Mouse (Mus musculus) retina, postnatal 7 days (tissue): Measurements from ENCODE around the gene Myb.

Experiments used
- DNase-seq: peaks from one replicate; pipeline ENCODE4 v3.0.0-alpha.2; 2012; ENCODE audit warnings: low read depth, low spot score

Gene Myb

DNA sequence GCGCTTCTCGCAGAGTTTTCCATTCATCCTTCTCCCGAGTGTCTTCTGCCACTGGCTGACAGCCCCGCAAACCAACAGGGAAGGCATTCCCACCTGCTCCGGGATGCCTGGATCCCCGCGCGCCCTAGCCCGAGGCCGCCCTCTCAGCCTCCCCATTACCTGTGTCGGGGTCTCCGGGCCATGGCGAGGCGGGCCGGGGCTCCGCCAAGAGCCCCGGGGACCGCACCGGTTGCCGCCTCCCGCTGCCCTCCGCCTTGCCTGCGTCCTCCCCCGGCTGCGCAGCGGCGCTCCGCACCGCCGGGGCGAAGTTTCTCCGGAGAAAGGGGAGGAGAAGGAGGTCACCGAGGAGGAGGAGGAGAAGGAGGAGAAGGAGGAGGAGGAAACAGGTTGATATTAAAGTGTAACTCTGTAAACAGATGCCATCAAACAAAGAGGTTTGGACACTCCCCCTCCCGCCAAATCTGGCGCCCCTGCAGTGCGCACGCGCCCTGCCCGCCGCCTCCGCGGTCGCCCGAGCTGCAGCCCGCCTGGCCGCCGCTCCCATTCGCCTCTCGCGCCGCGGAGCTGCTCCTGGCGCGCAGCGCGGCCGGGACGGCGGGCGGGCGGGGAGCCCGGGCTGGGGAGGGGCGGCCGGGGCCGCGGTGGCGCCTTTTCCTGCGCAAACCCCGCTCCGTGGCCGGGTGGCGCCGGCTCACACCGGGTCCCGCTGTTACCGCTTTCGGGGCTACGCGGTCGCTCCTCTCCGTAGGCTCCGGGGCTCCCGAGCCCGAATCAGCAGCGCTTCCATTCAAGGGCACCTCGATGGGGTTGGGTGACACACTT, at the start of gene Myb:
Gene Myb (minus strand): TSS at position 448 of the 822 bp plus-strand sequence.
- peak; percentile 54 for DNase-seq

- DNase-seq: no peak
These were observed 46.6 kb upstream of the Myb start for GRCm38 (mm10) chr10:21207378-21207777.

DNA sequence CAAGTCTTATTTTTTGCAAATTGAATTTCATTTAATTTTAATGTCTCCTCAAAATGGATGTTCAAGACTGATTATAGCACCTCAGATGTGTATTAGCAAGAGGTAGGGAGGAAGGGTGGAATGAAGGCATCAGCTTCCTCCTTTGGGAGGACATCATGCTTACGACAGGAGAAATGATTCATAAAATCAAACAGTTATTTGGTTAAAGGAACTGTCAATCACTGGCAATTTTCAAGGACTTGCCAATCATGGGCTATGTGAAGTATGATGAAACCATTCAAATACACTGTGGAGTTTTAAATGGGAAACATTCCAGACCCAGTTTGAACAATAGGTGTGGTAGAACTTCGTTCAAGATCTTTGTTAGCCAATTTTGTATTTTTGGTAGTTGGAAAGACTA, 45.4 kb upstream of the Myb start:
- no peak for DNase-seq

GRCm38 (mm10) chr10:21204496-21205085, 43.8 kb upstream of the Myb start:
- DNase-seq: no peak

DNA sequence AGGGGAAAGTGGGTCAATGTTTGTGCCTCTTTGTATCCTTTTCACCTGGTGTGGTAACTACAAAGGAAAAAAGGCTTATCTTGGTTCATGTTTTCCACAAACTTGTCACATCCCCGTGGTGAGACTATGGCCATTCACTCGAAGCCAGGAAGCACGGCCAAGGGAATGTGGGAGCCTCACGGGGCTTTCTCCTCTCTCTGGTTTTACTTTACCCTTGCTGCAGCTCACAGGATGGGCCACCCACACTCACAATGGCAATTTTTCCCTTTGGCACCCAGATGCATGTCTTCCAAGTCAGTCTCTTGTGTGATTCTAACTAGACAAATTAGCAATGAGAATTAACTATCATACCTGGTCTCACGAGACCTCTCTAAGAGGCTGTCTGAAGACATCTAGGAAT, 43.1 kb upstream of the Myb start:
- DNase-seq: no peak

DNA sequence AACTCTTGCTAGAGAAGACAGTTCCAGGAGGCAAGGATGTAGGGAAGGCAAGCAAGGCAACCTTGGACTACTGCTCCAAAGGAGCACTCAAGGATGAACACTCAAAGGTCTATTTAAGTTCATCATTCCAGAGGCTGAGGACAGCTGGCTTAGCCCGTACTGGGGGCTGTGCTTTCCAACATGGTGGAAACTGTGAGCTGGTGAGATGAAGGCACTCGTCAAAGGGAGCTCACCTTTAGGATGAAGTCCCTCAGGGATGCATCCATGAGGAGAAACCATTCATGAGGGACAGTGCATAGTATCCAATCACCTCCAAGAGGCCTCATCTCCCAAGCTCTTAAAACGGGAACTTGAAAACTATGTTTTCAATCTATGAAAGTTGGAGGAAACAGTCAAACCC, 42.7 kb upstream of the Myb start:
- no peak for DNase-seq

GRCm38 (mm10) chr10:21200761-21201160, 40.0 kb upstream of the Myb start:
- DNase-seq: no peak

DNA sequence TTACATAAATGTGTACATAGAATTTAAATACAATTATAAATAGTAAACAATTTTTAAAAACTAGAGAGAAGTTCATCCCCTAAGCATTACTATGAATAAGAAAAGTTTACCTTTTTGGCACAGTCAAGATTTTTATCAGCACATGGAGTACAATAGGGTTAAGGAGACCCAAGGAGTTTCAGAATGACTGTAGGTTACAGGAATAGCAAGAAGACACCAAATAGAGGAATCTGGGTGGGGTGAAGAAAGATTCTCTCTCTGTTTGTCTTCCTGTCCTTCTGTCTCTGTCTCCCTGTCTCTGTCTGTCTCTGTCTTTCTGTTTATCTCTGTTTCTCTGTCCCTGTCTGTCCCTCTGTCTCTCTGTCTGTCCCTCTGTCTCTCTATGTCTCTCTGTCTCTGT, 39.5 kb upstream of the Myb start:
- no peak for DNase-seq

GRCm38 (mm10) chr10:21196646-21197116, 35.9 kb upstream of the Myb start:
- no peak for DNase-seq

- DNase-seq: no peak
These were observed 34.8 kb upstream of the Myb start for GRCm38 (mm10) chr10:21195597-21195996.

DNA sequence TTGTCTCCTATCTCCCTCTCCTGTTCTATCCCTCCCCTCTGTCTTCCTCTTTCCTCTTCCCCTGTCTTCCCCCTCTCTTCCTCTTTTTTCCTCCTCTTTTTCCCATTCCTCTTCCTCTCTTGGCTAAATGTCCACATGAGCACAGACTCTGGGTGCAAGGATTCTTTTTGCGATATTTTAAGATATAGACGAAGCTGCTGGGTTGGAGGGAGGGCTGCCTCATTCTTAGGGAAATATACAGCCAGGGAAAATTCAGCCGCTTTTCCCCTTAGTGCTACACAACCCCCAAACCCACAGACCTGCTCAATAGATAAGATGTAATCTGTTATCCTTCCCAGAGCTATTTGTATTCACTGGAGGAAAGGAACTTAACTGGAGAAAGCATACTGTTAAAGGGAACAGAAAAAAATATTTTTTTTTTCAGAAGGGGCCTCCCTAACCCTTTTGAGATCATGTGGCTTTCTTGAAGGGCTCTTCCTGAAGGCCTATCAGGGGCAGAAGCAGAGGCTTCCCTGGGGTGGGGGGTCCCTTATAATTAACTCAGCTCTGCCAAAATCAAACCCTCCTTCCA, 33.2 kb upstream of the Myb start:
- no peak for DNase-seq

DNA sequence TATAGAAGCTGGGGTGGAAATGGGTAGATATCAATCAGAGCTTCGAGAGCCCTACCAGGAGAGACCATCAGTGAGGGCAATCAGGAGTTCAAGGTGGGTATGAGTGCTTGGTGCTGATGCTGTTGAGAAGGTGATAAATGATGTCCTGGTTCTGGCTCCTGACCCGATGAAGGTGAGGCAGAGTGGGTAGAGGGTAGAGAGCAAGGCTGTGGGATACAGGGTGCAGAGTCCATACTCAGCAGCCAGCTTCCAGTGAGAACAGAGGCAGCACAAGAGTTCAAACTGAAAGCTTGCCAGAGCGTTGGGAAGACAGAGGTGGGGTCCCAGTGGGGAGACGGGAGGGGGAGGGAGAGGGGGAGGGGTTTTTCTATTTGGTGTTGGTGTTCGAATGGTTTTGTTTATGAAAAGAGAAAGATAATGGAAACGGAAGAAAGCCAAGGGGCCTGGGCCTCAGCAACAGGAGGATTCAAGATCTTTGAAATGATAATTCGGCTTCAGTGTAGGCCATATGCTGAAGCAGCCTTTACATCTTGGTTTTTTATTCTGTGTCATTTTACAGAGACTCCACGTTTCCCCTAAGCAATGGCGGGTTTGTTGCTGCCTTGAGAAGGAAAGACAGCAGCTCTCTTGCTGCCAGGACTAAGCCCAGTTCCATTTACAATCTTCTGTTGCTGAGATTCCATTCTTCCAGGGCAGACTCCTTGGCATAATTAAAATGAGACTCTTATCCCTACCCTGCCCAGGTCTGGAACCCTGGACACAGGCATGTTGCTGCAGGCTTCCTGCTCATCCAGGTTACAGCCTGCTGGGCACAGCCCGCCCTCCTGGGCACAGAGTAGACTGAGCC, 32.5 kb upstream of the Myb start:
- DNase-seq: no peak

DNA sequence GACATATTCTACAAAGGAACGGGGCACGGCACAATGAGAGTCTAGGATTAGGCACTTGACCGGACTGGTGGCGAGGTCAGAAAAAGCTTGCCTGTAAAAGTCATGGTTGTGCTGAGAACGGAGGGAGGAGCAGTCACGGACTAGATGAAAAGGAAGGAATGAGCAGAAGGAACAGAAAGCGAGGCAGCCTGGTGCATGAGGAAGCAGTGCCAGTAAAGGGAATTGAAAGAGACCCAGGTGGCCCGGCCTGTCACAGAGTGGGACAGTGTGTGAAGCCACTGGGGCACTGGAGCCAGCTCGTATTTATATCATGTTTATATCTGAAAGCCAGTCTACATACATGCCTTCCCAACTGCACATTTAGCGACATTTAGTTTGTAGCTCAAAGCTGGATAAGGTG, 31.7 kb upstream of the Myb start:
- DNase-seq: no peak

DNA sequence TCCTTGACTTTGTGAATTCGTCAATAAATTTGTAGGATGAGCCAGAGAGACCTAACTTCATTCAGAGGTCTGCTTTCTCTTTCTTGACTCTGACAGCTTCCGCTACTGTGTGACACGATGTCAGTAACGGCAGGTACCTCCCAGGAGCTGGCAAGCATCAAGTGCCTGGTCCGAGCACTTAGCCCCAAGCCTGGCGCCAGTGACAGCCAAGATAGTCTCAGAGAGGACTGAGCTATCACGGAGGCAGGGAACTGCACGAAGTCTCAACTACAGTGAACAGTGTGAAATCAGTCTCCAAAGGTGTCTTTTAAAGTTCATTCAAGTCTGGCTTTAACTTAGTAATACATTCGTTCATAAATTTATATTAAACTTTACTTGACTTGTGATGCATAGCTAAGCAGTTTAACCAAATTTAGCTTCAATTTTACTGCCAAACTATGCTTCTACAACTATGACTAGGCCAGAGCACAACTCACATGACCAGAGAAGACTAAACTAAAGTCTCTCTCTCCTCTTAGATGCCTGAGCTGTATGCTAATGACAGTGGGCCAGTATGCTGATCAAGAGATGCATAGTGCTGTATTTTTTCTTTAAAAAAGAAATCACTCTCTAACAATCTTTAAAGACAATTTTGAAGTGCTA, 29.1 kb upstream of the Myb start:
- no peak for DNase-seq

GRCm38 (mm10) chr10:21189275-21189601, 28.5 kb upstream of the Myb start:
- no peak for DNase-seq

DNA sequence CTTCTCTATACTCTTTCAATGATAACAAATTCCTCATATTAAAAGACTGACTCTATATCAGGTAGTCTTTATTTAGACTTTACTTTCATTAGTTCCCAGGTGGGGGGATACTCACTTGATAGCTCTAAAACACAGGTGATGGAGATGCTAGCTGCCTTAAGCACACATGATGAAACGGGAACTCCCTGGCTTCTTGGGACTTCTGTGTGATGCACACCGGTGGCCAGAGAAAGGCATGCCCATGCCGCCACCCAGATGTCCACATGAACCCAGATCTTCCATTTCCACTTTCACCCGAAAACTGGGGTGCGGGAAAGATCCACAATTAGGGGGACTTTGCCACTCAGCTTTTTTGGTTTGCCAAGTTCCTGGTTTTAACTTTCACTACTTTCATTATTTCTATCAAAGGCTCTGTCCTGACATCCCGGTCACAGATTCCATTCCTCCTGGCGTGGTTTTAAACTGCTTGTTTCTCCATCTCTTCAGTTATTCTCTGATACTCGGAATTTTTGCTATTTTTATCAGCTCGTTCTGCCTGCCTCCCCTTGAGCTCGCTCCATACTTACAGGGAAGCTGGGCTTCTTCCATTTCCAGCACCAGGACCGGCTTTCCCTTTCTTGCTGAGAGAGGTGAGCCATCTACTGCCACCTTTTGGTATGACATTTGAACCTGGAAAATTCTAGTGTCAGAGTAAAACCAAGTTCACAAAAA, 27.9 kb upstream of the Myb start:
- peak; percentile 57 for DNase-seq

DNA sequence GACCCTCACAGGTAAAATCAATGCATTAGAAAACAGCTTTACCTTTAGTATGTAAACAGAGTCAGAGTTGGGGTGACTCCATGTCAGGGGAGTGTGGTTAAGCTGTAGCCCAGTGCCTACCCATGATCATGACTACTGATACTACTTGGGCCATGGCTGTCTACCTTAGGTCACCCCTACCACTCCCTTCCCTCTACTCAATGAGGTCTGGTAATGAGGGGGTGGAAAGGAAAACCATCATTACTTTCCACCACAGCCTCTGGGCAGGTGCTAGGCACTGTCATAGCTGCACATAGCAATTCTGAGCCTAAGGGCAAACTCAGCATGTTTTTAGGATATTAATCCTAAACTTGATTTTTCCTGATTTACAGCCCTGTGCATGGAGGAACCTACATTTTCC, 27.1 kb upstream of the Myb start:
- no peak for DNase-seq

DNA sequence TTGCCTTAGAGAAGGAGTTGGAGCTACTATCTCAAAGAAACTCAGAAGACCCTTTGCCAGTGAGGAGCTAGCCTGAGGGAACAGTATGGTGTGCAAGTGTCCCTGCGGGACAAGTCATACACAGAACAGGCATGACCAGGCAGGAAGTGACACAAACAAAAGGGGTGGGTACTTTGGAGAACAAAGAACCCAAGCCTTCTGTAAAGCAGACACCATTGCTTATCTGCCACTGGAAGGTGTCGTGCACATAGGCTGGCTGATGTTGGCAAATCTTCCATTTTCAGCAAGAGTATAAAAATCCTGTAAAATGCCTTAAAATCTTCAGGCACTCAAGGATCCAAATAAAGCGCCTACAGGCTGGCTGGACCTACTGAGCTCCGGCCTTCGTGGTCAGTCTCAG, 25.9 kb upstream of the Myb start:
- no peak for DNase-seq

DNA sequence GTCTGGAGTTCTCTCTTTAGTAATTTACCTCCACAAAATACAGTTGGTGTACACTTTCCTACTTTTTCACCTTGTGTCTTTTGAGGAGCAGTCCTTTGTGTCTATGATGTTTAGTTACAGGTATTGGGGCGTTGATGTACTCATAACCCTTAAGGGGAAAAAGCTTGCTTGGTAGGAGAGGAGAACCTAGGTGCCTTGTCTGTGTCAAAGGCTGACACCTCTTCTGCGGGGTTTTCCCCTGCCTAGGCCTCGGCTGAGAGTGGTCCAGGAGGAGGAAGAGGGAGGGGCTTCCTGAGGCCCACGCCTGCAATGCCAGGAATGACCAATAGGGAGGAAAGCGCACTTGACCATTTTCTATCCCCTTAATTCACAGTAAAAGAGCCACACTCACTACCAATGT, 17.9 kb upstream of the Myb start:
- DNase-seq: no peak

- DNase-seq: no peak
These were observed 17.5 kb upstream of the Myb start for GRCm38 (mm10) chr10:21178281-21178680.

- no peak for DNase-seq
These were observed 11.9 kb upstream of the Myb start for GRCm38 (mm10) chr10:21172650-21173200.
